Mouse (Mus musculus) hindbrain, embryonic 11.5 days (tissue): ENCODE data around the gene Dusp27. TPM values are rescaled to one million over a fixed set of nuclear protein-coding genes. Genes with fewer than 3 reads are reported as not detected.

Experiments used
- ATAC-seq: fragments of 200-750 bp; cut with Nextera tagmentation; 2 replicates; pipeline ENCODE4 v1.8.0; 2017; ENCODE audit warnings: mild to moderate bottlenecking, moderate TSS enrichment, moderate library complexity; ENCODE audit not compliant: low FRiP score
- DNase-seq: peaks from one replicate; pipeline ENCODE4 v3.0.0-alpha.2; 2015; ENCODE audit warnings: low spot score
- H3K27ac ChIP-seq: fragments of 300-500 bp; sonication (generic); 2 replicates; pipeline ENCODE4 v1.5.1; 2014; ENCODE audit warnings: mild to moderate bottlenecking, low read depth, low read length
- H3K27me3 ChIP-seq: fragments of 300-500 bp; sonication (generic); 2 replicates; pipeline ENCODE4 v1.6.1; 2014; ENCODE audit warnings: mild to moderate bottlenecking, low read length, moderate library complexity, mixed read lengths; ENCODE audit not compliant: control insufficient read depth, insufficient read depth
- H3K36me3 ChIP-seq: fragments of 300-500 bp; sonication (generic); 2 replicates; pipeline ENCODE4 v1.6.1; 2014; ENCODE audit warnings: mild to moderate bottlenecking, low read length, moderate library complexity, mixed read lengths; ENCODE audit not compliant: control insufficient read depth, insufficient read depth
- H3K4me1 ChIP-seq: fragments of 300-500 bp; sonication (generic); replicated peaks from 2 replicates; pipeline ENCODE4 v1.6.1; 2014; ENCODE audit warnings: low read length, mixed read lengths; ENCODE audit not compliant: control insufficient read depth, insufficient read depth
- H3K4me2 ChIP-seq: fragments of 300-500 bp; sonication (generic); replicated peaks from 2 replicates; pipeline ENCODE4 v1.6.1; 2014; ENCODE audit warnings: mild to moderate bottlenecking, low read depth, low read length
- H3K4me3 ChIP-seq: fragments of 300-500 bp; sonication (generic); 2 replicates; pipeline ENCODE4 v1.5.1; 2014; ENCODE audit warnings: low read depth, low read length
- H3K9ac ChIP-seq: fragments of 300-500 bp; sonication (generic); 2 replicates; pipeline ENCODE4 v1.6.1; 2014; ENCODE audit warnings: low read depth, low read length
- H3K9me3 ChIP-seq: fragments of 300-500 bp; sonication (generic); 2 replicates; pipeline ENCODE4 v1.6.1; 2016; ENCODE audit warnings: low read length; ENCODE audit not compliant: control insufficient read depth
- WGBS: fragments of 180-500 bp; shearing (Covaris S2); extraction: QIAGEN DNeasy Blood & Tissue Kit; methylation state at CpG from one replicate; pipeline ENCODE4 v1.1.7; 2014; 5-methylcytosine and 5-hydroxymethylcytosine counted together
- polyA plus RNA-seq: library from polyadenylated mRNA; unstranded; fragments of >200 nt; fragmentation: Nextera tagmentation; extraction: Ambion mirVana; gene quantifications from 2 replicates; pipeline ENCODE4 v1.2.1, GENCODE M21; 2014

Gene Dusp27
- polyA plus RNA-seq, 1 experiment from 2014 or later: 2.2 TPM

DNA sequence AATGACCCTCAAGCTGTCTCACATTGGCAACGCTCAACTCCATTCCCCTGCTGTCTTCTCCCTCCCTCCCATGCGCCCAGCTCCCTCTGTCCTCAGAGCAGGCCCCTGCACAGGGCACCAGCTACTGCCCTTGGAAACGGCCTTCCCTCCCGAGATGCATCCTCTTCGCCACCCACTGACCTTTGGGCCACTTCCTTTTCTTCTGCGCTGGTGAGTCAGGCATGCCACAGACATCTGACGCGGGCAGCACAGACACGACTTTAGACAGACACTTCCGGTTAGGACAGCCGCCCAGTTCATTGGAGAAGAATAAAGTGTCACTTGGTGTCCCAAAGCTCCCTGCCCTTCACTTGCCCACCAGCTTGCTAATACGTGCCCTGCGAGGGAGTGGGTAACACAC, 10.4 kb upstream of the Dusp27 start:
- 67% methylated on average over 13 of the region's 13 CpGs for WGBS

DNA sequence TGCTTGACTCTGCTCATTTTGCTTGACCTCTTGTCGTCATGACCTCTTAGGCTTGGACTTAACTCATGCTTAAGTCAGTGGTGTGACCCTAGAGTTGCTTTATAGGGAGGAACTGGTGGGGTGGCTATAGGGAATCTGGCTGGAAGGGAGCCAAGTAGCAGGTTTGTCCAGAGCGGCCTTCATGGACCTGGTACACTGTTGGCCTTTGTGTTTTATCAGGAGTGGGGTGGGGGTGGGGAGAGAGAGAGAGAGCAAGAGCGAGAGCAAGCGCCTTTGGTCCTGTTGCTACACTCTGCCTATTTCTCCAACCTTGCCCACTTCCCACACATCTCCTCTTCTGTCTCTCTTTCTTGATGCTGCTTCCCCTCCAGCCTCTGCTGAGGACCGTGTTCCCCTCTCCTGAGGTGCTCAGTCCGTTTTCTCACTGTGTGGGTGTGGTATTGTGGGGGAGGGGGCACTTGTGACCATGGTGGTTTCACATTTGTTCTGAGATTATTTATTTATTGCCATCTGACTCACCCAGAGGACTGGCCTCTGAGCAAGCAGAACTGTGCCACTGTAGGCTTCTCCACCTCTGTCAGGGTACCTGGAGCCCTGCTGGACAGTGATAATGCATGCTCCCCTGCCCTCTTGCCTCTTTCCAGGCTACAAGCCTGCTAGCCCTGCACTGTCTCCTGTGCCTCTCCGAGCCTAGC, 9.7 kb upstream of the Dusp27 start:
- H3K27ac ChIP-seq: no peak overlapping the region
- H3K4me1 ChIP-seq: no peaks in the 10 kb centered on the region
- H3K4me3 ChIP-seq: no peak overlapping the region
- H3K4me2 ChIP-seq: no peak overlapping the region
- H3K36me3 ChIP-seq: no peaks in the 10 kb centered on the region
- no peaks in the 10 kb centered on the region for H3K9me3 ChIP-seq
- no peaks in the 10 kb centered on the region for H3K27me3 ChIP-seq
- 75% methylated on average over 7 of the region's 7 CpGs for WGBS
- H3K9ac ChIP-seq: no peak overlapping the region
- no peak for DNase-seq
- no peak for ATAC-seq

More for the DNA sequence above, 10.4 kb upstream of the Dusp27 start:
- H3K9ac ChIP-seq: no peak overlapping the region
- no peaks in the 10 kb centered on the region for H3K36me3 ChIP-seq
- no peak for DNase-seq
- ATAC-seq: no peak
- H3K4me2 ChIP-seq: no peak overlapping the region
- H3K4me3 ChIP-seq: no peak overlapping the region
- H3K27me3 ChIP-seq: no peaks in the 10 kb centered on the region
- no peak overlapping the region for H3K27ac ChIP-seq
- H3K9me3 ChIP-seq: no peaks in the 10 kb centered on the region
- no peaks in the 10 kb centered on the region for H3K4me1 ChIP-seq

DNA sequence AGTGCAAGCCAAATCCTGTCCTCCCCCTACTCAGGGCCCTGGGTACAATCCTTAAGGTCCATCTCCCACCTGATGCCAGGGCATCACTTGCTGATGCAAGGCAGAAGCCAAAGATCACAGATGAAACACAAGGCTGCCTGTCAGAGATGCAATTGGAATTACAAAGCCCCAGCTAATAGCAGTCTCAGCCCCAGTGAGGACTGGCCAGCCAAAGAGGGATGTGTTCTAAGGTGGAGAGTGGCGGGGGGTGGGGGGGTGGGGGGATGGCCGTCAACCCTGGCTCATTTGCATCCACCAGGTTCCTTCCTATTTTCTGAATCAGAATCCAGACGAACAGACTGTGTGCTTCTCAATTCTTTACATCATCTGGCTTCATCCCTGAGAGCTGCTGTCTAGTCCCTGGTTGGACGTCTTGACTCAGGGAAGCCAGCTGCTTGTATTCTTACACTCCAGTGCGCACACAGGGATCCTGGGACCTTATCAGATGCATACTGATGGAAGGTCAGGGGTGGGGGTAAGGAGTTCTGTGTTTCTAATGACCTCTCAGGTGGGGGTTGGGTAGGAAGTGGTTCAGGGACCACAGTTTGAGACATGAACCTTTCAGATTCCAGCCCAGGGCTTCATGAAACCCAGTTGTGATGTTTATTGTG, 7.5 kb upstream of the Dusp27 start:
- Histone ChIP-seq H3K27me3 (no peaks in the 10 kb centered on the region), H3K4me3 (no peak overlapping the region), H3K36me3 (no peaks in the 10 kb centered on the region), H3K4me1 (no peaks in the 10 kb centered on the region), H3K4me2 (no peak overlapping the region), H3K27ac (no peak overlapping the region), H3K9me3 (no peaks in the 10 kb centered on the region), H3K9ac (no peak overlapping the region)
- WGBS: 39% methylated on average over 5 of the region's 5 CpGs
- DNase-seq: no peak
- ATAC-seq: no peak

DNA sequence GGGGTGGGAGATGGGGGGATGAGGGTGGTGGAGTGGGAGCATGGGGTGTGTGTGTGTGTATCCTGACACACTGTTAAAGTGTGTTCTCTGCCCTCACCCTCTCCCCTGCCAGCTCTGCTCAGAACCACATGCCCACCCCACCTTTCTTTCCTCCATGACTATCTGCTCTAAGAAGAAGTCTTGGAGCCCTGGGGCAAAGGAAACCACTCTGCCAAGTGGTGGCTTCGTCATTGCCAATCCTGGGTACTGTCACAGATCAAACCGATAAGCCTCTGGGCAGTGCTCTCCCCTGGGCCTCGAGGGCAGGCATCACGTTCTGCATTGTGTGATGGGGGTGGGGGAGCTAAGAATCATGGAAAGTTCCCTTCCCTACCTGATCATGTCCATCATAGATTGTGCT, 4.6 kb upstream of the Dusp27 start:
- Histone ChIP-seq H3K27ac (no peak overlapping the region), H3K4me2 (no peak overlapping the region), H3K4me1 (no peaks in the 10 kb centered on the region), H3K4me3 (no peak overlapping the region), H3K9ac (no peak overlapping the region), H3K36me3 (no peaks in the 10 kb centered on the region), H3K27me3 (no peaks in the 10 kb centered on the region), H3K9me3 (no peaks in the 10 kb centered on the region)
- ATAC-seq: no peak
- no peak for DNase-seq
- 51% methylated on average over 4 of the region's 4 CpGs for WGBS

DNA sequence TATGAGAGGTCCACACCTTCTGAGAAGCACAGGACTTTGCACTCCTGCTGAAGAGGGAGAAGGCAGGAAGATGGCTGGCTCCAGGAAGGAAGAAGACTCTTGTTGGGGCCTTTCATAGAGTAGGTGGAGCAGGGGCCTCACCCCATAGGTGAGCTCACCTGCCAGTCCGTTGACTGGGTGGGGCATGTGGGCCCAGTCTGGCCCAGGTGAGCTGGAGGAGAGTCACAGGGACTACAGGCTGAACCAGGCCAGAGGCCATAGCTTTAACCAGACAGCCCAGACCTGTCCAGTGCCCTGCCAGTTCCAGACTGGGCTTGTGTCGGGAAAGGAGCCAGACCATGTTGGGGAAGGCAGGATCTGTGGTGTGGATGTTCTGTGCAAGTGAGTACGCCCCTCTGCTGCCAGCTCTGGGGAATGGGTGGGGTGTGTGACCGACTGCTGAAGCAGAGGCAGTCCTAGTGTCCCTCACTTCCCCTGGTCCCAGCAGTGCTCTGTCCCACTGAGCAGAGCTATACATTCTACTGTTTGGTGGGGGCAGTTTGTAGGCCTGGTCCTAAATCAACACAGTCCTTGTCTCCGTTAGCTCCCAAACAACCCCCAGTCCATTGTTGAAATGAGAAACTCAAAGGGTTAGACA, 2.6 kb upstream of the Dusp27 start, which contains the start of gene Gpa33:
Gpa33 (plus strand) TSS at position 15 of the 637 bp plus-strand sequence.
- H3K9me3 ChIP-seq: no peaks in the 10 kb centered on the region
- no peak for DNase-seq
- no peaks in the 10 kb centered on the region for H3K36me3 ChIP-seq
- no peak within 1 kb of the TSS for H3K4me2 ChIP-seq
- no peak for ATAC-seq
- no peaks in the 10 kb centered on the region for H3K27me3 ChIP-seq
- no peak within 1 kb of the TSS for H3K27ac ChIP-seq
- no peak within 1 kb of the TSS for H3K4me3 ChIP-seq
- WGBS: 88% methylated on average over 5 of the region's 5 CpGs
- H3K9ac ChIP-seq: no peak within 1 kb of the TSS
- H3K4me1 ChIP-seq: no peaks in the 10 kb centered on the region

DNA sequence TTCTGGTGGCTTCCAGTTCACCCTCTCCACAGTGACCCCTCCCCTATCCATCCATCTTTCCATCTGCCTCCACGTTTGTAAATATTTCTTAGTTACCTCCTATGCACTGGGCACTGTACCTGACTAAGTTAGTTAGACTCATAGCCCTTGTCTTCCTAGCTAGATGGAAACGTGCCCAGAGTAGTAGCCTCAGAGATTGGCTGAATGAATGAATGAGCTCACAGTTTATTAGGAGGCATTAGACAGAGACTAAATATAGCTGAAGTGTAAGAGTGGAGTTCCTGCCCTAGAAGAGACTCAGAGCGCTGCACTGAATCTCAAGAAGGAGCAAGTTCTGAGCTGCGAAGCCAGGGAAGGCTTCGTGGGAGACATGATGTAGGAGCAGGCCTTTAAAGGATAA, 829 bp upstream of the Dusp27 start:
- DNase-seq (no peak), ATAC-seq (no peak)
- H3K9me3 ChIP-seq: no peaks in the 10 kb centered on the region
- no peak overlapping the region for H3K9ac ChIP-seq
- no peak overlapping the region for H3K27ac ChIP-seq
- H3K36me3 ChIP-seq: no peaks in the 10 kb centered on the region
- no peak overlapping the region for H3K4me2 ChIP-seq
- WGBS: 93% methylated on average over 5 of the region's 5 CpGs
- H3K4me1 ChIP-seq: no peaks in the 10 kb centered on the region
- H3K27me3 ChIP-seq: no peaks in the 10 kb centered on the region
- H3K4me3 ChIP-seq: no peak overlapping the region

DNA sequence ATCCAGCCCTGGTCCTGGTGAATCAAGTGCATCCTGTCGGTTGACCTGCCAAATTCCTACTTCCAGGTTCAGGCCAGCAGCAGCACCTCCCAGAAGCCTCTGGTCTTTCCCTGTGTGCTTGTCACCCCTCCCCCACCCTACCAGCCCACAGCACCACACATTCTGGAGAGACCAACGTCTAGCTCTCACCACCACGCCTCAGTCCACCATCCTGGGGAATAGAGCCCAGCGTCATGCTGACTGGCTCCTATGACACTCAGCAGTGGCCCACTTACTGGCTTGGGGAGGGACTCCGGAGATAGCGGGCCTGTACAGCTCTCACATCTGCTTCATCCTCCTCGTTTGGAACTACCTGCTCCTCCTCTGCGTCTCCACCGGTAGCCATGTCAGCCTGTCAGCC, 927 bp downstream of the Dusp27 start:
- Histone ChIP-seq H3K4me3 (no peak overlapping the region), H3K27me3 (no peaks in the 10 kb centered on the region), H3K27ac (no peak overlapping the region), H3K36me3 (no peaks in the 10 kb centered on the region), H3K9ac (no peak overlapping the region), H3K4me1 (no peaks in the 10 kb centered on the region), H3K4me2 (no peak overlapping the region), H3K9me3 (no peaks in the 10 kb centered on the region)
- ATAC-seq (no peak), DNase-seq (no peak)
- WGBS: 69% methylated on average over 9 of the region's 9 CpGs

DNA sequence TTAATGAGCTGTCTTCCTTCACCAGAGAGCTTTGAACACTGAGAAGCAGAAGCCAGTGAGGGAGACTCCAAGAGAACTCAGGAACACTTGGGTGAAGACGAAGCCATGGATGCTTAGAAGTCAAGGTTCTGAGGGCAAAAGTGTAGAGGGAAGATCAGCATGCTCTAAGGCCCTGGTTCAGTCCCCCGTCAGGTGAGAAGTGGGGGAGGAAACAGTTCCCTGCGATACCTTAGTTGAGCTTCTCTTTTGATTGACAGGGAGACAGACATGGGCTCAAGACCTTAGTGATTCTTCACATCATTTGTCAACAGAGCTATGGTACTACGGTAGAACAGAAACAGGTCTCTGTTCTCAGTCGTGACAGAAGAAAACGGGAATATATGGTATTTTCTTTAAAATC, 1.4 kb downstream of the Dusp27 start:
- Histone ChIP-seq H3K9me3 (no peaks in the 10 kb centered on the region), H3K9ac (no peak overlapping the region), H3K36me3 (no peaks in the 10 kb centered on the region), H3K4me3 (no peak overlapping the region), H3K4me2 (no peak overlapping the region), H3K27me3 (no peaks in the 10 kb centered on the region), H3K27ac (no peak overlapping the region), H3K4me1 (no peaks in the 10 kb centered on the region)
- 85% methylated on average over 6 of the region's 6 CpGs for WGBS
- DNase-seq: no peak
- no peak for ATAC-seq
